8 mouse cellular contexts compared by ENCODE assay signal in genomic region chr10:77021399-77022052, GRCm38 (mm10). TPM values are rescaled to one million over a fixed set of nuclear protein-coding genes. Genes with fewer than 3 reads are reported as not detected.
DNase-seq lines count a peak whose midpoint lies in the region; ATAC-seq and TF ChIP-seq lines count a peak whose summit lies in the region.

No protein-coding gene starts in this region.

- no peak for TF ChIP-seq POLR2A in bone marrow macrophage, adult 2 months (IDR thresholded peaks at IDR 0.05; ENCODE audit: borderline replicate concordance, low read depth, low read length)
- TF ChIP-seq POLR2A in embryonic fibroblast, embryonic 13.5 days (IDR thresholded peaks at IDR 0.05; ENCODE audit: low read depth, low read length), result no peak
- TF ChIP-seq POLR2A in myocyte (IDR thresholded peaks at IDR 0.05; ENCODE audit: insufficient read length, low read depth), result no peak

- no peak overlapping the region for H3K9ac ChIP-seq in heart, embryonic 11.5 days (ENCODE audit: low read depth, low read length)
- no peak overlapping the region; the same call in 1 of the 2 replicates for H3K9ac ChIP-seq in kidney, embryonic 14.5 days (ENCODE audit: low read depth, low read length)
- H3K9ac ChIP-seq in limb, embryonic 15.5 days, result no peak overlapping the region

- 0 out of 2 replicates have a peak, but pooled peaks cover 2% of the 10 kb centered on the region for H3K27me3 ChIP-seq in heart, embryonic 11.5 days (ENCODE audit: control insufficient read depth, insufficient read depth, low read length)
- no peaks in the 10 kb centered on the region for H3K27me3 ChIP-seq in kidney, embryonic 14.5 days (ENCODE audit: control insufficient read depth, insufficient read depth, low read length)
- no peaks in the 10 kb centered on the region for H3K27me3 ChIP-seq in limb, embryonic 15.5 days
- no peaks in the 10 kb centered on the region for H3K27me3 ChIP-seq in myocyte (ENCODE audit: control insufficient read depth, insufficient read depth, insufficient read length)

- WGBS in heart, embryonic 11.5 days (ENCODE audit: insufficient replicate concordance), result 32% methylated on average over 17 of the region's 17 CpGs
- WGBS in kidney, embryonic 14.5 days, result 21% methylated on average over 17 of the region's 17 CpGs
- 28% methylated on average over 17 of the region's 17 CpGs for WGBS in limb, embryonic 15.5 days

- peak overlapping the region; percentile 27 for H3K4me2 ChIP-seq in heart, embryonic 11.5 days
- H3K4me2 ChIP-seq in kidney, embryonic 14.5 days (replicated peaks; ENCODE audit: low read depth, low read length), result peak overlapping the region; percentile 38
- peak overlapping the region; percentile 31 for H3K4me2 ChIP-seq in limb, embryonic 15.5 days
- H3K4me2 ChIP-seq in myocyte (ENCODE audit: low read depth), result peak overlapping the region; percentile 89

- DNase-seq in CD4-positive helper T cell, adult 2 months (ENCODE audit: low read depth, low spot score), result peak; percentile 71
- peak; percentile 49 to 57 for DNase-seq in spleen, postnatal 36 days (ENCODE audit: low spot score in 2 of 2)

- H3K27ac ChIP-seq in bone marrow macrophage, adult 2 months (ENCODE audit: insufficient read depth, low read depth, low read length), result no peak overlapping the region
- no peak overlapping the region for H3K27ac ChIP-seq in embryonic fibroblast, embryonic 13.5 days (ENCODE audit: insufficient read depth, low read length)
- no peak overlapping the region for H3K27ac ChIP-seq in heart, embryonic 11.5 days (ENCODE audit: low read depth, low read length)
- H3K27ac ChIP-seq in kidney, embryonic 14.5 days (ENCODE audit: low read depth, low read length), result no peak overlapping the region
- no peak overlapping the region for H3K27ac ChIP-seq in limb, embryonic 15.5 days

- H3K9me3 ChIP-seq in heart, embryonic 11.5 days (replicated peaks; ENCODE audit: control insufficient read depth, low read length), result no peaks in the 10 kb centered on the region
- H3K9me3 ChIP-seq in kidney, embryonic 14.5 days (ENCODE audit: control insufficient read depth, low read length), result no peaks in the 10 kb centered on the region
- no peaks in the 10 kb centered on the region for H3K9me3 ChIP-seq in limb, embryonic 15.5 days

- H3K79me2 ChIP-seq in myocyte (ENCODE audit: control insufficient read depth, insufficient read depth), result no peaks in the 10 kb centered on the region

- no peaks in the 10 kb centered on the region for H3K36me3 ChIP-seq in heart, embryonic 11.5 days (ENCODE audit: control insufficient read depth, insufficient read depth, low read length)
- no peaks in the 10 kb centered on the region for H3K36me3 ChIP-seq in kidney, embryonic 14.5 days (ENCODE audit: control insufficient read depth, insufficient read depth, low read length)
- no peaks in the 10 kb centered on the region for H3K36me3 ChIP-seq in limb, embryonic 15.5 days
- H3K36me3 ChIP-seq in myocyte (ENCODE audit: control insufficient read depth, insufficient read depth), result no peaks in the 10 kb centered on the region

- no peak overlapping the region for H3ac ChIP-seq in myocyte (ENCODE audit: control insufficient read depth, insufficient read length)

- ATAC-seq in heart, embryonic 11.5 days (replicated peaks; ENCODE audit: insufficient number of reproducible peaks, low FRiP score, low TSS enrichment), result no peak
- ATAC-seq in kidney, embryonic 14.5 days (ENCODE audit: low FRiP score, low TSS enrichment), result peak; percentile 77
- no peak for ATAC-seq in limb, embryonic 15.5 days (ENCODE audit: insufficient number of reproducible peaks, low FRiP score, low TSS enrichment, low read depth)

- no peak overlapping the region for H3K4me3 ChIP-seq in bone marrow macrophage, adult 2 months (ENCODE audit: insufficient read depth, low read length)
- no peak overlapping the region for H3K4me3 ChIP-seq in embryonic fibroblast, embryonic 13.5 days (ENCODE audit: insufficient read depth, low read length)
- H3K4me3 ChIP-seq in heart, embryonic 11.5 days (ENCODE audit: low read depth, low read length), result no peak overlapping the region
- peak overlapping the region; percentile 17; the same call in 1 of the 2 replicates for H3K4me3 ChIP-seq in kidney, embryonic 14.5 days (ENCODE audit: low read length)
- no peak overlapping the region for H3K4me3 ChIP-seq in limb, embryonic 15.5 days
- no peak overlapping the region for H3K4me3 ChIP-seq in myocyte

- no peaks in the 10 kb centered on the region for H3K4me1 ChIP-seq in bone marrow macrophage, adult 2 months (ENCODE audit: control insufficient read depth, insufficient read depth, low read length)
- peaks cover 3% of the 10 kb centered on the region for H3K4me1 ChIP-seq in embryonic fibroblast, embryonic 13.5 days (ENCODE audit: control insufficient read depth, insufficient read depth, low read length)
- H3K4me1 ChIP-seq in heart, embryonic 11.5 days (ENCODE audit: control insufficient read depth, insufficient read depth, low read length), result no peaks in the 10 kb centered on the region
- H3K4me1 ChIP-seq in kidney, embryonic 14.5 days (ENCODE audit: control insufficient read depth, insufficient read depth, low read length), result no peaks in the 10 kb centered on the region
- peaks cover 4% of the 10 kb centered on the region; the same call in 1 of the 2 replicates for H3K4me1 ChIP-seq in limb, embryonic 15.5 days

- peak; percentile 98 for TF ChIP-seq CTCF in bone marrow macrophage, adult 2 months (IDR thresholded peaks at IDR 0.05; ENCODE audit: low read depth, low read length)
- peak; percentile 97 for TF ChIP-seq CTCF in embryonic fibroblast, embryonic 13.5 days (IDR thresholded peaks at IDR 0.05; ENCODE audit: borderline replicate concordance, insufficient read depth, low read length)

TF ChIP-seq in myocyte, 11 proteins besides CTCF, POLR2A, EP300 and RAD21:
- TF ChIP-seq MYOG (IDR thresholded peaks at IDR 0.05; ENCODE audit: control insufficient read depth in 1 of 3, insufficient read depth in 1 of 3, insufficient read length in 2 of 3, low read depth in 2 of 3), result no peak
- TF ChIP-seq E2F4 (IDR thresholded peaks at IDR 0.05; ENCODE audit: insufficient read depth), result no peak
- TF ChIP-seq CEBPB (IDR thresholded peaks at IDR 0.05; ENCODE audit: insufficient read depth, poor library complexity, severe bottlenecking), result no peak
- TF ChIP-seq REST (IDR thresholded peaks at IDR 0.05; ENCODE audit: insufficient read depth, insufficient read length), result no peak
- no peak for TF ChIP-seq USF1 (IDR thresholded peaks at IDR 0.05; ENCODE audit: low read depth)
- TF ChIP-seq POLR2AphosphoS2 (IDR thresholded peaks at IDR 0.05; ENCODE audit: insufficient read length, low read depth), result no peak
- TF ChIP-seq SRF (IDR thresholded peaks at IDR 0.05; ENCODE audit: control insufficient read depth, insufficient read length, low read depth), result no peak
- TF ChIP-seq TCF3 (IDR thresholded peaks at IDR 0.05; ENCODE audit: insufficient read length, low read depth), result no peak
- no peak for TF ChIP-seq MYOD1 (IDR thresholded peaks at IDR 0.05; ENCODE audit: control insufficient read depth in 1 of 3, insufficient read length in 2 of 3, low read depth in 2 of 3)
- no peak for TF ChIP-seq MAX (IDR thresholded peaks at IDR 0.05; ENCODE audit: low read depth)
- TF ChIP-seq TCF12 (IDR thresholded peaks at IDR 0.05; ENCODE audit: insufficient read depth, poor library complexity, severe bottlenecking), result no peak
TF ChIP-seq in myocyte: peak in this region for 0.

RNA-seq across cellular contexts. Expression of gene Slc19a1, which starts 10.5 kb away (rescaled TPM):
- 7.9 and 10.7 TPM in 2 replicates for polyA plus RNA-seq in bone marrow macrophage, adult 2 months (2012; ENCODE audit: insufficient read depth, insufficient read length, missing spikeins)
- 16.6 and 21.0 TPM in 2 replicates for polyA plus RNA-seq in embryonic fibroblast, embryonic 13.5 days (2011; ENCODE audit: insufficient read length, low read depth, missing spikeins)
- polyA plus RNA-seq in heart, embryonic 11.5 days (2014; fragmentation: Nextera tagmentation; extraction: Ambion mirVana), result 15.3 and 15.8 TPM in 2 replicates
- 34.1 and 40.9 TPM in 2 replicates for polyA plus RNA-seq in kidney, embryonic 14.5 days (2014; fragmentation: Nextera tagmentation; extraction: Ambion mirVana)
- 26.8 and 32.2 TPM in 2 replicates for polyA plus RNA-seq in limb, embryonic 15.5 days (2015; fragmentation: Nextera tagmentation; extraction: Ambion mirVana)
- 23.0 TPM for polyA plus RNA-seq in myocyte (2012; fragmentation: generic; extraction: Trizol)

RNA-seq across cellular contexts. Expression of gene Pcbp3, which starts 59.8 kb away (rescaled TPM):
- 5.9 and 6.1 TPM in 2 replicates for polyA plus RNA-seq in bone marrow macrophage, adult 2 months (2012; ENCODE audit: insufficient read depth, insufficient read length, missing spikeins)
- 12.0 and 16.8 TPM in 2 replicates for polyA plus RNA-seq in embryonic fibroblast, embryonic 13.5 days (2011; ENCODE audit: insufficient read length, low read depth, missing spikeins)
- 6.6 and 6.9 TPM in 2 replicates for polyA plus RNA-seq in heart, embryonic 11.5 days (2014; fragmentation: Nextera tagmentation; extraction: Ambion mirVana)
- polyA plus RNA-seq in kidney, embryonic 14.5 days (2014; fragmentation: Nextera tagmentation; extraction: Ambion mirVana), result 19.7 and 28.4 TPM in 2 replicates
- polyA plus RNA-seq in limb, embryonic 15.5 days (2015; fragmentation: Nextera tagmentation; extraction: Ambion mirVana), result 19.1 and 19.2 TPM in 2 replicates
- polyA plus RNA-seq in myocyte (2012; fragmentation: generic; extraction: Trizol), result 10.0 TPM

Comparison
In these comparisons a context has a peak if more than half of its experiments do, and no peak if none do; other contexts are left out.
1. H3K4me2 ChIP-seq: peak in every context shown above with its lines; median percentile 89 in myocyte; 38 in kidney, embryonic 14.5 days; 31 in limb, embryonic 15.5 days; 27 in heart, embryonic 11.5 days.